Mouse (Mus musculus) midbrain, embryonic 14.5 days (tissue): Measurements from ENCODE around the gene Olfr355. TPM values are rescaled to one million over a fixed set of nuclear protein-coding genes. Genes with fewer than 3 reads are reported as not detected.

ENCODE experiments used
- ATAC-seq: fragments of 200-750 bp; cut with Nextera tagmentation; 2 replicates; pipeline ENCODE4 v1.8.0; 2017; ENCODE audit warnings: moderate number of reproducible peaks, moderate library complexity; ENCODE audit not compliant: low FRiP score, low TSS enrichment
- DNase-seq: peaks from one replicate; pipeline ENCODE4 v3.0.0-alpha.2; 2015
- H3K27ac ChIP-seq: fragments of 300-500 bp; sonication (generic); replicated peaks from 2 replicates; pipeline ENCODE4 v1.5.1; 2014; ENCODE audit warnings: mild to moderate bottlenecking, low read depth, low read length, moderate library complexity
- H3K27me3 ChIP-seq: fragments of 300-500 bp; sonication (generic); 2 replicates; pipeline ENCODE4 v1.6.1; 2014; ENCODE audit warnings: low read length, control low read depth, mixed read lengths; ENCODE audit not compliant: control insufficient read depth, insufficient read depth
- H3K36me3 ChIP-seq: fragments of 300-500 bp; sonication (generic); 2 replicates; pipeline ENCODE4 v1.6.1; 2014; ENCODE audit warnings: low read length, control low read depth; ENCODE audit not compliant: control insufficient read depth, insufficient read depth
- H3K4me1 ChIP-seq: fragments of 300-500 bp; sonication (generic); 2 replicates; pipeline ENCODE4 v1.6.1; 2014; ENCODE audit warnings: mild to moderate bottlenecking, antibody characterized with exemption, low read length, control low read depth; ENCODE audit not compliant: control insufficient read depth, insufficient read depth
- H3K4me2 ChIP-seq: fragments of 300-500 bp; sonication (generic); 2 replicates; pipeline ENCODE4 v1.6.1; 2014; ENCODE audit warnings: mild to moderate bottlenecking, low read length, moderate library complexity
- H3K4me3 ChIP-seq: fragments of 300-500 bp; sonication (generic); replicated peaks from 2 replicates; pipeline ENCODE4 v1.5.1; 2014; ENCODE audit warnings: low read depth, low read length
- H3K9ac ChIP-seq: fragments of 300-500 bp; sonication (generic); replicated peaks from 2 replicates; pipeline ENCODE4 v1.6.1; 2014; ENCODE audit warnings: mild to moderate bottlenecking, low read length, moderate library complexity
- H3K9me3 ChIP-seq: fragments of 300-500 bp; sonication (generic); 2 replicates; pipeline ENCODE4 v1.6.1; 2016; ENCODE audit warnings: low read length, control low read depth, mixed read lengths; ENCODE audit not compliant: control insufficient read depth
- WGBS: fragments of 180-500 bp; shearing (Covaris S2); extraction: QIAGEN DNeasy Blood & Tissue Kit; methylation state at CpG from one replicate; pipeline ENCODE4 v1.1.7; 2014; 5-methylcytosine and 5-hydroxymethylcytosine counted together
- polyA plus RNA-seq: library from polyadenylated mRNA; unstranded; fragments of >200 nt; fragmentation: Nextera tagmentation; extraction: Ambion mirVana; gene quantifications from 2 replicates; pipeline ENCODE4 v1.2.1, GENCODE M21; 2014

Olfr355 gene
- not detected in 2 replicates for polyA plus RNA-seq

DNA sequence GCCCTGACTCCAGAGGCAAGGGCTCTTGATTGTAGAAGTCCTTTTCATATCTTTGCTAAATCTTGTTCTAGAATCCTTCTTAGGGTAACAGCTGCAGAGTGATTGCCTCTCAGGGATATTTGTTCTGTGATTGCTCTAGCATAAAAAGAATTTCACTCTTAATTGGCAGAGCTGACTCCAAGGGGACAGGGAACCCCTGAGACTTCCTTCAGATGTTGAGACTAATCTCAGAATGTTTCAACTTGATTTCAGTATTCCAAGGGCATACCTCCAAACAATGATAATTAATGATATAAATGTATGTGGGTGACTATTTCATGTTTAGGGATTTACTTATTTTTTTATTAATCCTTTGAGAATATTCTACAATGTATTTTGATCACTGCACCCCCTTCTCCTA, at the start of gene Olfr355:
Olfr355 (minus strand) TSS at position 101 of the 400 bp plus-strand sequence.
- Histone ChIP-seq H3K9ac (no peak within 1 kb of the TSS), H3K27ac (no peak within 1 kb of the TSS), H3K36me3 (no peaks in the 10 kb centered on the region), H3K9me3 (no peaks in the 10 kb centered on the region; the same call in 1 of the 2 replicates), H3K4me1 (no peaks in the 10 kb centered on the region), H3K4me2 (no peak within 1 kb of the TSS), H3K4me3 (no peak within 1 kb of the TSS), H3K27me3 (no peaks in the 10 kb centered on the region)
- ATAC-seq: no peak
- no peak for DNase-seq

DNA sequence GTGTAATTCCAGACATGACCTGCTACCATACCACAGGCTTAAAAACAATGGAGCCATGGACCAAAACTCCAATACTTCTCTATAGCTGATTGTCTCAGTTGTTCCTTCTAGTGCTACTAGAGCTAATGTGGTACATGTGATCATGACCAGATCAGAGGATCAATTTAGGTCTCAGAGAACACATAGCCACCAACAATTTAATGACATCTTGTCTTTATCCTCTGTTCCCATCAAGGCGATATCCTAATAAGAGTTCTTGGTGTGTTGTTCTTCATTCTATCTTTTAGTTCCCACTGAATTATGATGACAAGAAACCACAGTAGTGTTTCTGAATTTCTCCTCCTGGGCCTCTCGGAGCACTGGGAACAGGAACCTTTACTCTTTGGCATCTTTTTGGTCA, 8.1 kb upstream of the Olfr355 start, which contains the start of gene Olfr356:
Olfr356 (plus strand) TSS at position 301 of the 400 bp plus-strand sequence.
- H3K4me1 ChIP-seq: no peaks in the 10 kb centered on the region
- DNase-seq: no peak
- H3K9ac ChIP-seq: no peak within 1 kb of the TSS
- H3K27me3 ChIP-seq: no peaks in the 10 kb centered on the region
- ATAC-seq: no peak
- no peaks in the 10 kb centered on the region for H3K36me3 ChIP-seq
- H3K9me3 ChIP-seq: peaks cover 15% of the 10 kb centered on the region; the same call in 1 of the 2 replicates
- 74% methylated on average over 2 of the region's 2 CpGs for WGBS
- H3K4me3 ChIP-seq: no peak within 1 kb of the TSS
- no peak within 1 kb of the TSS for H3K27ac ChIP-seq
- no peak within 1 kb of the TSS for H3K4me2 ChIP-seq

DNA sequence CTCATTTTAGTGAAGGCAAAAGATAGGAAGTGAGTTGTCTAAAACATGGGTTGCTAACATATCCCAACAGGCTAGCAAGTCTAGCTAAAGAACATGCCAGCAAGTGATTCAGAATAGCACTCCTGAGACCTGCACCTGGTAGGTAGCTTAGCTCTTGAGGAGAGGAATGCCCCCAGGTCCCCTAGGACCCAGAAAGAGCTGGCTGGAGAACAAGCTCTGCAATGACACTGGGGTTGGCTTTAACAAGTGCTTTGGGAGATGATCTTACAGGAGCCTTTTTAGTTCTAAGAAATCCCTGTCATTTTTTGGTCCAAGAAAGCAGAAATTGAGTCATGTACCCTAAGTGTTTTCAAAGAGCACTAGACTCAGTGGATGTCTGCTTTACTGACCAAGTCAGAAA, 23.3 kb downstream of the Olfr355 start, which contains the start of gene Olfr354:
Olfr354 (plus strand) TSS at position 301 of the 400 bp plus-strand sequence.
- Histone ChIP-seq H3K4me1 (no peaks in the 10 kb centered on the region), H3K36me3 (no peaks in the 10 kb centered on the region), H3K27ac (no peak within 1 kb of the TSS), H3K4me2 (no peak within 1 kb of the TSS), H3K27me3 (no peaks in the 10 kb centered on the region), H3K4me3 (no peak within 1 kb of the TSS), H3K9ac (no peak within 1 kb of the TSS), H3K9me3 (peaks cover 19% of the 10 kb centered on the region)
- ATAC-seq: no peak
- DNase-seq: no peak

DNA sequence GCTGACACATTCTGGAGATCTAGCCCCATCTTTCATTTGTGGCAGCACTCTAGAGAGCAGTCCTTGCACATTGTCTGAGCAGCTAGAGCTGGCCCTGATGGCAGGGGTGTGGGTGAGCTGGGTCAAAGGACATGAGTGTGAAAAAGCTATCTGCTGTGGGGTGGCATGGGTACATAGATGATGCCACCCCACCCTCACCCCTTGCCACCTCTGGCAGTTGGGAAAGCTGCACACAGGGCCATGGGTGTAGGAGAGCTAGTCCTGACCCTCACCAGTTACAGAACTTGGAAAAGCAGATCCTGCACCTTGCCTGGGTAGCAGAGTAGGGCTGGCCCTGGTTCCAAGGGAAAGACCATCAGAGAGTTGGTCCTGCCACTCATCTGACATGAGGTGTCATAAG, 31.6 kb downstream of the Olfr355 start:
- no peaks in the 10 kb centered on the region for H3K4me1 ChIP-seq
- DNase-seq (no peak), ATAC-seq (peak; percentile 40; the same call in 1 of the 2 replicates)
- no peak overlapping the region for H3K9ac ChIP-seq
- no peaks in the 10 kb centered on the region for H3K36me3 ChIP-seq
- no peak overlapping the region for H3K4me2 ChIP-seq
- H3K27me3 ChIP-seq: no peaks in the 10 kb centered on the region
- H3K27ac ChIP-seq: no peak overlapping the region
- peaks cover 8% of the 10 kb centered on the region; the same call in 1 of the 2 replicates for H3K9me3 ChIP-seq
- H3K4me3 ChIP-seq: no peak overlapping the region

DNA sequence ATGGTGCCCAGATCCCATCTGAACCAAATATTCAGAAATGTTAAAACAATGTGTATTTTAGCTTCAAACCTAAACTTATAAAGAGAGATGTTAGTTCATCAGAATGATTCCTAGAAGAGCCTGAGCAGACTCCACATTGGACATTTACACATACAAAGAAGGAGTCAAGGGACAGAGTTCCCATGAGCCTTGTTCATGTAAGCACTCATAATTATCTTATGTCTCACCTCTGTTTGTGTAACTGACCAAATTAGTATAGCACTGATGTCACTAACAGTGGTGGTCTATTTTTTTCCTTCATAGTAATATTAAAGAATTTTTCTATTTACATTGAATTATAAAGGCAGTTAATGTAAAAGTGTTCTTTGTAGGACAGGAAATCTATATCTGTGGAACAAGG, 35.9 kb downstream of the Olfr355 start, which contains the start of gene Olfr353:
Olfr353 (minus strand) TSS at position 101 of the 400 bp plus-strand sequence.
- H3K27ac ChIP-seq: no peak within 1 kb of the TSS
- peaks cover 10% of the 10 kb centered on the region; the same call in 1 of the 2 replicates for H3K9me3 ChIP-seq
- H3K9ac ChIP-seq: no peak within 1 kb of the TSS
- no peak within 1 kb of the TSS for H3K4me2 ChIP-seq
- no peak for DNase-seq
- no peaks in the 10 kb centered on the region for H3K27me3 ChIP-seq
- H3K4me3 ChIP-seq: no peak within 1 kb of the TSS
- no peaks in the 10 kb centered on the region for H3K4me1 ChIP-seq
- no peaks in the 10 kb centered on the region for H3K36me3 ChIP-seq
- no peak for ATAC-seq

Other genes starting within 250 kb of the Olfr355 start
- not detected in 2 replicates for gene Olfr346, start 243.1 kb downstream of the Olfr355 start, polyA plus RNA-seq
- not detected in 2 replicates for gene Olfr347, start 197.0 kb downstream of the Olfr355 start, polyA plus RNA-seq
- gene Olfr348, start 144.6 kb downstream of the Olfr355 start, polyA plus RNA-seq: not detected in 2 replicates
- not detected in 2 replicates for gene Olfr50, start 138.4 kb downstream of the Olfr355 start, polyA plus RNA-seq
- not detected in 2 replicates for gene Olfr3, start 111.9 kb downstream of the Olfr355 start, polyA plus RNA-seq
- gene Olfr350, start 82.6 kb downstream of the Olfr355 start, polyA plus RNA-seq: not detected in 2 replicates
- not detected in 2 replicates for gene Olfr351, start 66.2 kb downstream of the Olfr355 start, polyA plus RNA-seq
- gene Olfr352, start 60.4 kb downstream of the Olfr355 start, polyA plus RNA-seq: not detected in 2 replicates
- gene Olfr353, start 36.0 kb downstream of the Olfr355 start, polyA plus RNA-seq: not detected in 2 replicates
- gene Olfr354, start 23.2 kb downstream of the Olfr355 start, polyA plus RNA-seq: not detected in 2 replicates
- gene Olfr356, start 8.2 kb upstream of the Olfr355 start, polyA plus RNA-seq: not detected in 2 replicates
- not detected in 2 replicates for gene Olfr357, start 64.9 kb upstream of the Olfr355 start, polyA plus RNA-seq
- not detected in 2 replicates for gene Olfr358, start 80.4 kb upstream of the Olfr355 start, polyA plus RNA-seq
- gene Olfr360, start 136.8 kb upstream of the Olfr355 start, polyA plus RNA-seq: not detected in 2 replicates
- not detected in 2 replicates for gene Olfr361, start 160.4 kb upstream of the Olfr355 start, polyA plus RNA-seq
- gene Olfr362, start 189.0 kb upstream of the Olfr355 start, polyA plus RNA-seq: not detected in 2 replicates
- gene Olfr364-ps1, start 210.4 kb upstream of the Olfr355 start, polyA plus RNA-seq: not detected in 2 replicates